Mouse (Mus musculus) MEL-GATA-1-ER (cell line): ENCODE results near the gene Kpna1.
"Not testable (repeated sequence)": the region's sequence is repeated elsewhere in the genome, so short reads cannot be mapped to it uniquely, and the experiment has no call there.

Source experiments
- DNase-seq: peaks from one replicate; pipeline ENCODE4 v3.0.0-alpha.2; 2012; ENCODE audit warnings: low read depth; ENCODE audit errors: extremely low read depth

Gene Kpna1

DNA sequence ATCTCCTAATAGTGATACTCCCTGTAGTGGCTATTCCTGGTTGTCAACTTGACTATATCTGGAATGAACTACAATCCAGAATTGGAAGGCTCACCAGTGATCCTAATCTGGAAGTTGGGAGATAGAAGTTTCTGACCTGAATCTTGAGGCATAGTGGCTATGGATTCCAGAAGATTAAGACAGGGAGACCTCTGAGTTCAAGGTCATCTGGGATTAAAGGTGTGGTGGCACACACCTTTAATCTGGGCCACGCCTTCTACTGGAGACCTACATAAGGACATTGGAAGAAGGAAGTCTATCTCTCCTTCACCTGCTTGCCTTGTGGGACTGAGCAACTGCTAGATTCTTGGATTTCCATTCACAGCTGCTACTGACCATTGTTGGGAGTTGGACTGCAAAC, at the start of gene Kpna1:
TSS of gene Kpna1 (plus strand) at position 301 of the 400 bp plus-strand sequence.
- DNase-seq = not testable (repeated sequence)

DNA sequence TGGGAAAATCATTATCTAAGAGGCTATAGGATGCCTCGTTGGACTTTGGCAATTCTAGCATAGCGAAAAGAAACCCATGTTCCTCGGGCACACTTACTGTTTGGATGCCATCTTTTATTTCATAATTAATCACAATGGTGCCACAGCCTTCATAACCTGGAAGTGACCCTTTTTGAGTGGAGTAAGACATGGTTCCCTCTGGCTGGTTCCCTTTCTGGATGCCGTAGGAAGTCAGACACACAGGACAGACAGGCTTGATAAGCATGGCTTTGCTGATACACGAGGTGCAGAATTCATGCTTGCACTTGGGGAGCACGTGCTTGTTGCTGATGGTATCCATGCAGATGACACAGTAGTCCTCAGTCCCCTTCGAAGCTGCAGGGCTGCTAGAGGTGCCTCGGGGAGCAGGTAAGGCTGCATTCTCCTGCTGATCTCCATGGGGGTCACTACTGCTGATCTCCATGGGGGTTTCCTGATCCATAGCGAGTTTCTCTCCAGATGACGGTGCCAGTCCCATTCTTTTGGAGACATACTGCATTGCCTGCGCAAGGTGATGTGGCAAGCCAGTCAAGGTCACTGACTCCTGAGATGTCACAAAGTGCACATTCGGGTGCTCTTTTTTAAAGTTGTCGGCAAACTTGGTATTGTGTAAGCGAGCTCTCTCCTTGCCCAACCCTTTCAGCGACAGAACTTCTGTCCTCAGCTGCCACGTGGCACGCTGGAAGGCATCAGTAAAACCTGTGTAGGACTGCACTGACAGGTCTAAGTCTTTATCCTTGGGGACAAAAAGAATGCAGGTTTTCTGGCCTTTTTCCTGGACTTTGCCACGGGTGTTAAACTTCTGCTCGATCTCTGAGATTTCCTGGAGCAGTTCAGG, 46.1 kb upstream of the Kpna1 start:
- DNase-seq = no peak

DNA sequence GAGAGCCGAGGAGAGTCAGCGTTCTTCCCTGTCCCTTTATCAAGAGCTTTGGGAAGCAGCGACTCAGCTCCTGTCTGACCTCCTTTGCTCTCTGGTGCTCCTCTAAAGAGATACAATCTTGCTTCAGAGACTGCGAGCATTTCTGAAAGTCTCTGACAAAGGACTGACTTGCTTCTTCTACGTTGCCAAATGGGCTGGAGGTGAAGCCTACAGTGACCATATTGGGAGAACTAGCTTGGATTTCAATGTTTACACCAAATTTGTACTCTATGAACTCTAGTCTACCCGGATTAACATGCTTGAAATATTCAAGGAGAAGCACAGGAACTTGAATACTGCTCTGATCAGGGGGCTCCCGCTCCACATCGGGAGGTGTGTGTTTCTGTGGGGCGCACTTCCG, 45.4 kb upstream of the Kpna1 start:
- DNase-seq = no peak

GRCm38 (mm10) chr16:35938211-35939151, 40.1 kb upstream of the Kpna1 start, which contains the start of the genes Parp9 and Dtx3l:
Parp9 (plus strand) TSS chr16:35938470.
Dtx3l (minus strand) TSS chr16:35939151.
- no peak for DNase-seq

- no peak for DNase-seq
Observed at GRCm38 (mm10) chr16:35939261-35939660, 39.3 kb upstream of the Kpna1 start.

GRCm38 (mm10) chr16:35939690-35940089, 38.9 kb upstream of the Kpna1 start:
- DNase-seq = peak; percentile 97

GRCm38 (mm10) chr16:35941382-35941781, 37.2 kb upstream of the Kpna1 start:
- DNase-seq = no peak

DNA sequence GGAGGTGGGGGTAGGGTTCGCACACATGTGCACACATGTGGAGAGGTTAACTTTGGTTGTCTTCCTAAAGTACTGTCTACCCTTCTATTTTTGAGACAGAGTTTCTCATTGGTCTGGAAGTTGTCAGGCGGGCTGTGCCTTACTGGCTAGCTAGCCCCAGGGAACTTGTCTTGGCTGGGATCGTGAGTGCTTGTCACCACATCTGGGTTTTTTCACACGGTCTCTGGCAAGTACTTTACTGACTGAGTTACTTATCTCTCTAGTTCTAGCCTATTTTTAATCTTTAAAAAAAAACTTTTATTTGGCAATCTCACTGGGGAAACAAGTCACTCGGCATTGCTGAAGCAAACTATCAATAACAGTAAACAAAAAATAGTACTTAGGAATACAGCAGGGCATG, 29.3 kb upstream of the Kpna1 start:
- no peak for DNase-seq

- DNase-seq = no peak
Observed at GRCm38 (mm10) chr16:35951216-35951615, 27.3 kb upstream of the Kpna1 start.

DNA sequence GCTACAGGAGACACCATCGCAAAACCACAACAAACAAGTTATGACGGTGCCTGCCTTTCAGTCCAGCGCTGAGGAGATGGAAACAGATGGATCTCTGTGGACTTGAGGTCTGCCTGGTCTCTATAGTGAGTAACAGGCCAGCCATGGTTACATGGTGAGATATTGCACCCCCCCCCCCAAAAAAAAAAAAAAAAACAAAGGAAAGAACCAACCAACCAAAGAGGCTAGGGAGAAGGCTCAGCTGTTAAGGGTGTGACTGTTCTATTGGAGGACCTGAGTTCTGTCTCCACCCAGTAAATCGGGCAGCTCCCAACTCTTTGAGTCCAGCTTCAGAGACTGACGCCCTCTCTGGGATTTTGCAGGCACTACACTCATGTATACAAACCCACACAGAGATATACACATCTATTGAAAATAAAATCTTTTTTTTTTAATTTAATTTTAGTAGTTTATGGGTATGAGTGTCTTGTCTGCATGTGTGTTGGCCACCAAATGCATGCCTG, 25.9 kb upstream of the Kpna1 start:
- DNase-seq = no peak

DNA sequence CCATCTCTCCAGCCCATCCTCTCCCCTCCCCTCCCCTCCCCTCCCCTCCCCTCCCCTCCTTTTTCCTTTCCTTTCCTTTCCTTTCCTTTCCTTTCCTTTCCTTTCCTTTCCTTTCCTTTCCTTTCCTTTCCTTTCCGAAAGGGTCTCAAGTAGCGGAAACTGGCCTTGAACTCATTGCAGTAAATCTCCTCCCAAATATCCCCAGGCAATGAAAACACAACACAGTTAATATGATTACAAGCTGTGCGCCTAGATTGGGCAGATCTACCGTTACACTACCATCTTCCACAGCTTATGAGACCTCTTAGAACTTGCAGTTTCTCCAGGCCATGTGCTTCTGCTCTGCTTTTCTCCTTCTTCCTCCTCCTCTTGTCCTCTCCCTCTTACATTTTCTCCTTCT, 12.6 kb upstream of the Kpna1 start:
- not testable (repeated sequence) for DNase-seq

GRCm38 (mm10) chr16:35966411-35967115, 12.0 kb upstream of the Kpna1 start:
- DNase-seq = no peak

DNA sequence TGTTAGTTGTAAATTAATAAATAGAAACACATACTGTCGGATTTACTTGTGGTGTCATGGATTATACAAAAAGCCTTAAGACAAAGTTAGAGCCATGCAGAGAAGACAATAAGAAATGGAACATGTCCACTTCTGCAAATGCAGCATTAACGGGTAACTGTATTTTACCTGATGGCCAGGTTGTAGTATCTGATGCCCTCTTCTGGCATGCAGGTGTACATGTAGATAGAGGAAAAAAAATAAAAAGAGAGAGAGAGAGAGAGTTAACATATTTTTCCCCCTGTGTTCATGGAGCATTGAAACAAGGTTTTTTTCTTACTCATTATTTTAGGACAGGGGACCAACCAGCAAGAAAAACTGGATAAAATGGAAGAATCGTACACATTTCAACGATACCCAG, 11.2 kb upstream of the Kpna1 start:
- no peak for DNase-seq

DNA sequence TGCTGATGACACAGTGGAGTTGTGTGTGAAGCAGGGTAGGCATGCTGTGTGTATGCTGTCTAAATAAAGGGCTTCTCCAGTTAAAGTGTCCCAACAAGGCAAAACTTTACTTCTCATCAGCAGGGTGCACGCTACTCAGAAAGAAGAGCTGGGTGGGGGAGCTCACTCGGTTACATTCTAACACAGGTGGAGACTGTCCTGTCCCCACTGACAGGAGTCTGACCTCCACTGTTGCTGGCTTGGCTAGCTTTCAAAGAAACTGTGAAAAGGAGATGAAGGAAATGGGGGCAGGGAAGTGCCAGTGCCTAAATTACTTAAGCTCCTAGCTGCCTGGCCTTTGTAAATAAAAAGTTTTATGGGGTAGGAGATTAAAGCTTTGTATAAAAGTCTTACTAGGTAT, 10.4 kb upstream of the Kpna1 start:
- no peak for DNase-seq

DNA sequence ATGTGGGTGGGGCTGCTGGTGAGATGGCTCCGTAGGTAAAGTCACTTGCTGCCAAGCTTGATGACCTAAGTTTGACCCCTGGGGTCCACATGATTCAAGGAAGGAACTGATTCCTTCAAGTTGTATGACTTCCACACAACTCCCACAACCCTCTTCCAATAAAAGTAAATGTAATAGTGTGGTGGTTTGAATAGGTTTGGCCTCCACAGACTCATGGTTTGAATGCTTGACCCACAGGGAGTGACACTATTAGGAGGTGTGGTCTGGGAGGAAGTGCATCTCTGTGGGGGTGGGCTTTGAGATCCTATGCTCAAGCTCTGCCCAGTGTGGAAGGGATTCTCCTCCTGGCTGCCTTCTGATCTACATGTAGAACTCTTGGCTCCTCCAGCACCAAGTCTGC, 4.5 kb upstream of the Kpna1 start:
- DNase-seq = no peak

GRCm38 (mm10) chr16:35981363-35981821, 2.8 kb downstream of the Kpna1 start:
- DNase-seq = peak; percentile 100

DNA sequence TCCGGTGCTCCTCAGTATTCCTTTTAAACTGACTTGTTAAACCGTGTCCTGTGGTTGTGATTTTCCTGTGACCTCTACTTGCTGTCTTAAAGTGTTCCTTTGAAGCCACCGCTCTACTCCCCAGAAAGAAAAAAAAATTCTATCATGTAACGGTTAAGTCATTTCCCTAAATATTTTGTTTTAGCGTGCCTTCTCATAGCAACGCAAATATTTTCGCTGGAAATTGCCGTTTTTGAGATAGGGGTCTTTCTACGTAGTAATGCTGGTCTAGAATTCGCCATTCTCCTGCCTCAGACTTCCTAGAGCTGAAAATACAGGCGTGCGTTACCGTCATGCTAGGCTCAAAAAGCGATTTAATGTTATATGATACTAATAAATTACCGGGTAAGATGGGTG, 4.0 kb downstream of the Kpna1 start:
- no peak for DNase-seq

- DNase-seq = peak; percentile 84
Observed at GRCm38 (mm10) chr16:35982902-35983516, 4.5 kb downstream of the Kpna1 start.

GRCm38 (mm10) chr16:35983517-35984101, 5.1 kb downstream of the Kpna1 start:
- DNase-seq = peak; percentile 45

DNA sequence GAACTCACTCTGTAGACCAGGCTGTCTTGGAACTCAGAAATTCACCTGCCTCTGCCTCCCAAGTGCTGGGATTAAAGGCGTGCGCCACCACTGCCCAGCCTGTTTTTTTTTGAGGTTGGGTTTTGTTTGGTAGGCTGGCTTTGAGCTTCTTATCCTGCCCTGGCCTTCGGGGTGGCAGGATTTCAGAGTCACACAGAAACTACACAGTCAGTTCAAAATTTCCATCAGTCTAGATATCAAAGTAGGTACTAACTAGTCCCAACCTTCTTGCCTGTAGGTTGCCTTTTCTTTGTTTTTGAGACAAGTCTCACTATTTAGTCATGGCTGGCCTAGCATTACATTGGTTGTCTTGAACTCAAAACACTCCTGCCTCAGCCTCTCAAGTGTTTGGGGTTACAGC, 5.9 kb downstream of the Kpna1 start:
- no peak for DNase-seq
